Mouse (Mus musculus): Measurements from ENCODE around the gene Gm13283.
"Not testable (repeated sequence)": the region's sequence is repeated elsewhere in the genome, so short reads cannot be mapped to it uniquely, and the experiment has no call there.

Gene Gm13283

GRCm38 (mm10) chr4:88759610-88760268, at the start of gene Gm13283:
TSS of gene Gm13283 (plus strand) at chr4:88760119.
- POLR2A ChIA-PET: interaction anchor here in 1 of 4 experiments (0.6 kb wide), 1 partner anchor 36 kb away, joined by 3 read pairs; no protein-coding TSS in a partner anchor
- CTCF ChIA-PET: not testable (repeated sequence)

DNA sequence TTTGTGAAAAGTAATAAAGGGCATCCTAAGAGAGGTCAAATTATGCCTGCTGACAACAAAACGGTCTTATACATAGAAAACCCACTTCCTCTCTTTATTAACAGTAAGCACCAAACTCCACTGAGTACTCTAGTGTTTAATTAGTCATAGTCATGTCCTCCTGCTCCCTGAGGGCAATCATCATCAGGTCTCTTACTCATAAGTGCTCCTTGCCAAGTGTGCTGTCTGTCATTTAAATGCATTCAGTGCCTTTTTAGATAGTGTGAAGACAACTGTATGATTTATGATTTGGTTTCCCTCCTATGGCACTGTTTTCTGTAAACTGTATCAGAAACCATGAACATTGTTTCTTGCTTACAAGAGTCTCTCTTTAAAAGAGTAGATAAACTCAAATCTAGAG, 45.6 kb upstream of the Gm13283 start:
- POLR2A ChIA-PET: interaction anchor here in 1 of 4 experiments (0.9 kb wide), 1 partner anchor 15 kb away, joined by 3 read pairs; no protein-coding TSS in a partner anchor
- CTCF ChIA-PET: interaction anchor here in 1 of 4 experiments (2.0 kb wide), 1 partner anchor 18 kb away, joined by 4 read pairs; no protein-coding TSS in a partner anchor

- CTCF ChIA-PET: interaction anchor here in 1 of 4 experiments (2.0 kb wide), 1 partner anchor 19 kb away, joined by 4 read pairs; no protein-coding TSS in a partner anchor
Measured at GRCm38 (mm10) chr4:88715059-88715458, 44.9 kb upstream of the Gm13283 start.

GRCm38 (mm10) chr4:88718715-88719114, 41.2 kb upstream of the Gm13283 start:
- POLR2A ChIA-PET: interaction anchor here in 2 of 4 experiments (1.1 to 1.2 kb wide), 2 partner anchors 10 to 13 kb away, joined by 3 read pairs; no protein-coding TSS in a partner anchor
- CTCF ChIA-PET: interaction anchor here in 2 of 4 experiments (0.5 to 0.7 kb wide), 2 partner anchors 65 to 134 kb away, joined by 10 to 14 read pairs; no protein-coding TSS in a partner anchor

More at GRCm38 (mm10) chr4:88715059-88715458, 44.9 kb upstream of the Gm13283 start:
- POLR2A ChIA-PET: interaction anchor here in 2 of 4 experiments (0.5 kb wide), 2 partner anchors 117 to 517 kb away, joined by 4 to 9 read pairs; no protein-coding TSS in a partner anchor

- CTCF ChIA-PET: interaction anchor here in 1 of 4 experiments (1.1 to 1.9 kb wide), 2 partner anchors 21 to 26 kb away, joined by 3 to 12 read pairs; no protein-coding TSS in a partner anchor
- POLR2A ChIA-PET: interaction anchor here in 3 of 4 experiments (0.5 to 1.9 kb wide), 11 partner anchors 9 to 689 kb away, joined by 3 to 8 read pairs (median 3); partner anchors contain the start of gene Mllt3 (in 1 of the 3)
Measured at GRCm38 (mm10) chr4:88721791-88722721, 37.9 kb upstream of the Gm13283 start, which contains the start of the genes Gm26566 and Klhl9. TSS of gene Gm26566 (plus strand) at chr4:88721805. TSS of gene Klhl9 (minus strand) at chr4:88722465.

- CTCF ChIA-PET: interaction anchor here in 1 of 4 experiments (0.7 kb wide), 1 partner anchor 22 kb away, joined by 10 read pairs; no protein-coding TSS in a partner anchor
- POLR2A ChIA-PET: interaction anchor here in 2 of 4 experiments (0.6 to 1.8 kb wide), 4 partner anchors 15 to 584 kb away, joined by 3 to 8 read pairs (median 4); partner anchors contain the start of gene Gm13283 (in 1 of the 2)
Measured at GRCm38 (mm10) chr4:88723497-88724090, 36.3 kb upstream of the Gm13283 start.

DNA sequence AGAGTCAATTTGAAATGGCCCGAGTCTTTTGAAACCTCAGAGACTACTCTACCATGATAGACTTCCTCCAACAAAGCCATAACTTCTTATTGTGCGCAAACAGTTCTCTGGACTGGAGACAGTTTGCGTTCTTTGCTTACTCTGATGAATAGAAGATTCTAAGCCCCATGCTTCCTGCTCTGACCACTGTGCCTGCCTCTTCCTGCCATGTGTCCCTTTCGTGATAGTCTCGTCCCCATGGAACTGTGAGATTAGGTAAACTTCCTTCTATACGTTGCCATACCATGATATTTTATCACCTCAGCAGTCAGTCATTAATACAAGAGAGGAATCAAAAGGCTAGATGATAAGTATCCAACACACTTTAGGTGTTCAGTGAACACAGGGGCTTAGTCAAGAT, 33.2 kb upstream of the Gm13283 start:
- ChIA-PET CTCF (interaction anchor here in 3 of 4 experiments (0.6 to 1.0 kb wide), 4 partner anchors 30 to 1923 kb away, joined by 3 to 5 read pairs (median 4); no protein-coding TSS in a partner anchor), POLR2A (no interaction called here)

DNA sequence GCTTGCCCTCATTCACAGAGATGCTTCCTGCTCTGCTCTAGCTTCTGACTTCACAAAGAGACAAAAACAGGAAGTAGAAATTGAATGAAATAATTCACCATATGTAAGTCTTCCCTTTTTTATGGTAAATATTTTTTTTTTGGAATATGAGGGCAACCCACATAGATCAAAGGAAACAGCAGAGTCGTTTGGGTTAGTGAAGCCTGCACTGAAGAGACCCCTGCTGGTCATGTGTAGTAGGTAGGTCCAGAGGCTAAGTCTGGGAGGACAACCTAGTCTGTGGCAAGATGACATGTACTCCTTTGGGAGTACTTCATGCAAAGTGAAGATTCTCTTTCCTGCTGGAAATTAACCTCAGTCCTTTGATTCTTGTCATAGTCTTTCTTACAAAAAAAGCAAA, 32.6 kb upstream of the Gm13283 start:
- ChIA-PET POLR2A (no interaction called here), CTCF (interaction anchor here in 2 of 4 experiments (0.6 to 0.7 kb wide), 3 partner anchors 31 to 1924 kb away, joined by 3 to 5 read pairs (median 4); no protein-coding TSS in a partner anchor)

DNA sequence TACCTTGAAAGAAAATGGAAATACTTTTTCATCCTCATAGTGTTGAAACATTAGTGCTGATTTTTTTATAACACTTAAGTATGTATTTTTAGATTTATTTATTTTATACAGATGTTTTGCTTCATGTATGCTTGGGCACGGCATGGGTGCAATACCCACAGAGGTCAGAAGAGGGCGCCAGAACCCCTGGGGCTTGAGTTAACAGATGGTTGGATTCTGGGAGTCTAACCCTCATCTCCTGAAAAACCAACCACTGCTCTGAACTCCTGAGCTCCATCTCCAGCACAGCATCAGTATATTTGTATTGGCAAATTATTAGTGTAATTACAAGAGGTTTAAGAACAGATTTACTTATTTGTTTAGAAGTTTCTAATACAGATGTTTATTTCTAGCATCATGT, 21.4 kb upstream of the Gm13283 start:
- CTCF ChIA-PET: interaction anchor here in 3 of 4 experiments (0.5 to 1.0 kb wide), 4 partner anchors 17 to 784 kb away, joined by 3 to 4 read pairs (median 3); no protein-coding TSS in a partner anchor

GRCm38 (mm10) chr4:88739036-88739435, 20.9 kb upstream of the Gm13283 start:
- POLR2A ChIA-PET: interaction anchor here in 1 of 4 experiments (0.9 kb wide), 1 partner anchor 16 kb away, joined by 3 read pairs; no protein-coding TSS in a partner anchor
- CTCF ChIA-PET: interaction anchor here in 3 of 4 experiments (0.5 to 1.0 kb wide), 4 partner anchors 18 to 785 kb away, joined by 3 to 4 read pairs (median 3); no protein-coding TSS in a partner anchor

More for the DNA sequence above, 21.4 kb upstream of the Gm13283 start:
- POLR2A ChIA-PET: interaction anchor here in 1 of 4 experiments (0.9 kb wide), 1 partner anchor 15 kb away, joined by 3 read pairs; no protein-coding TSS in a partner anchor

DNA sequence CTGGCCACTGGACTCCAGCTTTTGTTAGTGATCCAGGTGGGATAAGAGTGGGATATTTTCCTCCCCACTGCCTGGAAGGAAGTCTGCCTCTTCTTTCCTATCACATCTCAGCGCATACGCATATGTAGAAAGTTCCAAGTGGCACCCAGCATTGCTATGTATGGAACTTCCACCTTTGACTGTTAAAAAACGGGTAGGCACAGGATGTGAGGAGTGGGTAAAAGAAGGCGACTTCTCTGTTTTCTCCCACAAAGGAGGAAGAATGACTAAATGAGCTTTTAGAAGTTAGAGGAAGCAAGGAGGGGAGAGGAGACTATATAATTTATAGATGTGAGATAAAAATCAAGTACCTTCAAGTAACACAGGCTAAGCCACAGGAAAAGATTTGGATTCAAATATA, 18.5 kb upstream of the Gm13283 start:
- ChIA-PET POLR2A (no interaction called here), CTCF (no interaction called here)

DNA sequence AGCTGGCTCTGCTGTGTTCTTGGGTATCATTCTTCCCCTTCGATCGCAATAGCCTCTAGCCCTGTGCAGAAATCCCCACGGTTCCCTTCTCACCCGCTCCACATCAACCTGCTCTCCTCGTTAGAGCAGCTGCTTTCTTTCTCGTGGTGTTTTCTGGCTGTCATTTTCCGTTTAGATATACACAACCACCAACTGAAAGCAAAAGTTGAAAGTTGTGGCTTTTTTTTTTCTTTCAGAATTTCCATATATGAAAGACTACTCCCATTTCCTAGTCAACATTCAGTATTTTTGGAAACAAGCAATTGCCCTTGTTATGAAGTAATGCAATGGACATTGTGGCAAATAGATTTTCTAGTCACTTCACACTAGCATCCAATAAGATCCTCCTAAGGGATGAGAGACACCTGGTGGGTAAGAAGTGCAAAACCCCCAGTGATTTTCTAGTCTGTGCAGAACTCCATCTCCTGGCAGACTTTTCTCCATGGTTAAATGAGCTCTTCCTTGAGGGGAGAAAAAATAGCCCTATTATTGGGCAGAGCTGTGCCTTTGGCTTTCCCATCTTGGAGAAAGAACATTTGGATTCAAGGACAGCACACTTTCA, 17.0 kb upstream of the Gm13283 start:
- POLR2A ChIA-PET: no interaction called here
- CTCF ChIA-PET: interaction anchor here in 3 of 4 experiments (0.9 to 2.1 kb wide), 5 partner anchors 20 to 124 kb away, joined by 3 to 9 read pairs (median 4); partner anchors contain the start of gene Klhl9 (in 1 of the 3)

DNA sequence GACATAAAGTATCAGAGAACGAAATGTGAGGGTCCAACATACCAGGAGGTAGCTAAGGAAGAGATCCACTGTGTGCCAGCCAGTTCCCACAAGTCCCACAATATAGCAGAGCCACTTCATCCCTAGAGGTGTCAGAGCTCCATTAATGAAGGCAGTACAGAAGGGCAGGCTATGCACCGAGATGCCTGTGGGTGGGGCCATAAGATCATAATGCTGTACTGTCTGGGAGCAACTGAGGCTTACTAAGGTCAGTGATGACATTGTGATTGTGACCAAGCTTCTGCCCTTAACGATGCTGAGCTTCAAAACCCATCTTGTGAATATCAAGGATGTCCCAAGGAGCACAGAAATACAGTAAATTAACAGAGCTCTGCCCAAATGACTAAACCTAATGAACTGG, 15.7 kb upstream of the Gm13283 start:
- ChIA-PET POLR2A (interaction anchor here in 1 of 4 experiments (1.1 to 1.7 kb wide), 2 partner anchors 10 to 22 kb away, joined by 3 to 8 read pairs; partner anchors contain the start of gene Klhl9), CTCF (interaction anchor here in 3 of 4 experiments (0.9 to 2.1 kb wide), 6 partner anchors 10 to 123 kb away, joined by 3 to 9 read pairs (median 4); partner anchors contain the start of gene Gm13271 (in 1 of the 3))

DNA sequence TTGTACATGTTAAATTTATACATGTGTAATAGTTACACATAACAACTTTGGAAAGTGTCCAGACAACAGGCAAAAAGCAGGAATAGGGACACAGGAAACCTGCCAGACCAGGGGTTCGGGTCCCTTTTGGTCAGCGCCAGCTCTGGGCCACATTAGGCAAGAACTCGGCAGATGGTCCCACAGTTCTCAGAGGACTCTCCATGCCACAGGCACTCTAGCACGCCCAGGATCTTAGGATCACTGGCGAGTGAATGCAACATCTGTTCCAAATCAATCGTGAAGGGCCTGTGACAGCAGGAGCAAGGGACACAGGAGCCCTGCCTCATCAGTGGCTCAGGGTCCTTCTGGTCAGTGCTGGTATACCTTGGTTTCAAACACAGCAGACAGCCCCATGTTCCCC, 10.0 kb upstream of the Gm13283 start:
- CTCF ChIA-PET: no interaction called here

DNA sequence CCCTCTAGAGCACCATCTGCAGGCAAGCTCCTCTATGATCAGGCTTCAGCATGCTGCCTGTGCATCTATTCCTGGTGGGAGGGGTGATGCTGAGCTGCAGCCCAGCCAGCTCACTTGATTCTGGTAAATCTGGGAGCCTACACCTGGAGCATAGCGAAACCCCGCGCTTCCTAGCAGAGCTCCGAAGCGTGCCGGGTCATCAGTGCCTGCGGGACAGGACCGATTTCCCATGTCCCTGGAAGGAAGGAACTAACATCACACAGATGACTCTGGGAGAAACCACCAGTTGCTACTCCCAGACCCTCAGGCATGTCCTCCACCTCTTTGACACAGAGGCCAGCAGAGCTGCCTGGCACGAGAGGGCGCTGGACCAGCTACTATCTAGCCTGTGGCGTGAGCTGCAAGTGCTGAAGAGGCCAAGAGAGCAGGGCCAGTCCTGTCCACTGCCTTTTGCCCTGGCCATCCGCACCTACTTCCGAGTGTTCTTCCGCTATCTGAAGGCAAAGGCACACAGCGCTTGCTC, 5.0 kb upstream of the Gm13283 start, which contains the start of gene Gm13271:
Gm13271 (plus strand) TSS at position 51 of the 523 bp plus-strand sequence.
- ChIA-PET POLR2A (interaction anchor here in 1 of 4 experiments (1.1 to 1.2 kb wide), 2 partner anchors 10 to 183 kb away, joined by 3 read pairs; no protein-coding TSS in a partner anchor), CTCF (interaction anchor here in 1 of 4 experiments (0.9 kb wide), 1 partner anchor 11 kb away, joined by 4 read pairs; no protein-coding TSS in a partner anchor)

More for the DNA sequence above, 10.0 kb upstream of the Gm13283 start:
- POLR2A ChIA-PET: no interaction called here
